Comparison of ENCODE assay signal across 34 mouse cellular contexts in genomic region chr8:77919776-77920175, GRCm38 (mm10).
"Had no signal": no experiment of that assay in that cellular context is flagged by ENCODE, and none has a peak within 500 bp of the region (broad histone marks: within the 10 kb centered on the region; RNA-seq: fewer than 3 reads in every experiment).

No protein-coding gene starts in this region.

- H3K4me3 ChIP-seq: heart, embryonic 10.5 days; heart, embryonic 12.5 days; heart, embryonic 13.5 days; heart, embryonic 15.5 days; hindbrain, embryonic 10.5 days; hindbrain, embryonic 12.5 days; hindbrain, embryonic 13.5 days; hindbrain, embryonic 15.5 days; intestine, embryonic 15.5 days; kidney, embryonic 15.5 days; layer of hippocampus, adult 2 months had no signal

- H3K27ac ChIP-seq: heart, embryonic 10.5 days; heart, embryonic 13.5 days; heart, embryonic 15.5 days; hindbrain, embryonic 10.5 days; hindbrain, embryonic 12.5 days; hindbrain, embryonic 13.5 days; hindbrain, embryonic 14.5 days; hindbrain, embryonic 15.5 days; hindbrain, postnatal 0 days; intestine, embryonic 15.5 days; kidney, embryonic 15.5 days; kidney, postnatal 0 days; layer of hippocampus, adult 2 months had no signal

- H3K4me1 ChIP-seq: heart, embryonic 10.5 days; heart, embryonic 12.5 days; heart, embryonic 13.5 days; heart, embryonic 15.5 days; hindbrain, embryonic 10.5 days; hindbrain, embryonic 12.5 days; hindbrain, embryonic 13.5 days; hindbrain, embryonic 15.5 days; intestine, embryonic 15.5 days; kidney, embryonic 15.5 days had no signal

- DNase-seq: heart, postnatal 10 days; heart, postnatal 14 days; heart, postnatal 36 days; heart, postnatal 4 days; kidney, adult 11 months; kidney, adult 18-20 months; kidney, adult 2 months; kidney, adult 8-10 months; kidney, adult 9 months; kidney, postnatal 10 days; kidney, postnatal 14 days; kidney, postnatal 25 days; kidney, postnatal 36 days; kidney, postnatal 4 days; layer of hippocampus, adult 9-11 months; layer of hippocampus, postnatal 36 days had no signal

- H3K9ac ChIP-seq: heart, embryonic 12.5 days; heart, embryonic 13.5 days; heart, embryonic 15.5 days; hindbrain, embryonic 12.5 days; hindbrain, embryonic 13.5 days; hindbrain, embryonic 14.5 days; hindbrain, embryonic 15.5 days; intestine, embryonic 15.5 days; kidney, embryonic 15.5 days had no signal

- H3K9me3 ChIP-seq: heart, embryonic 10.5 days; heart, embryonic 15.5 days; hindbrain, embryonic 15.5 days; intestine, embryonic 15.5 days; kidney, embryonic 15.5 days had no signal

- ATAC-seq: hindbrain, embryonic 16.5 days; hindbrain, postnatal 0 days; inflammation-experienced regulatory T-cells, adult 6 months; intestine, embryonic 15.5 days; intestine, embryonic 16.5 days; intestine, postnatal 0 days had no signal

- H3K36me3 ChIP-seq: heart, embryonic 10.5 days; heart, embryonic 12.5 days; heart, embryonic 13.5 days; heart, embryonic 15.5 days; hindbrain, embryonic 10.5 days; hindbrain, embryonic 12.5 days; hindbrain, embryonic 13.5 days; hindbrain, embryonic 15.5 days; intestine, embryonic 15.5 days; kidney, embryonic 15.5 days had no signal
